In the genomic region with DNA sequence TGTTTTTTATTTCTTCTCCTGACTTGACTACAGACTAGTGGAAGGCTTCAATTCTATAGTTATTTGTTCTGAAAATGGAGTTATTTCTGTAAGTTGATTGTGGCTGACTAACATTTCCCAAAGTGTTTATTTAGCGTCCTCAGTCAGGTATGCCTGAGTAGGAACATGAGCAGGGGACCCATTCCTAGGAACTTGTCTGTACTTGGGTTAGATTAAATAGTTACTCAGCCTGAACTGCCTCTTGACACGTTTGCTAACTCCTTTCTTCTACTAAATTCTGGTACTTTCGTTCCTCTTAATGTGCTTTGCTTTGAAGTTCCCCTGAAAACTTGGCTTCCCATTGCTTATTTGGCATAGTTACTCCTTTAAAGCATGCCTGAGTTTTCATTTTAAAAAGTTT, we compare ENCODE assay signal across 32 mouse cellular contexts. TPM values are rescaled to one million over a fixed set of nuclear protein-coding genes. Genes with fewer than 3 reads are reported as not detected.
DNase-seq lines count a peak whose midpoint lies in the region; ATAC-seq and TF ChIP-seq lines count a peak whose summit lies in the region.
"Had no signal": no experiment of that assay in that cellular context is flagged by ENCODE, and none has a peak within 500 bp of the region (broad histone marks: within the 10 kb centered on the region; RNA-seq: fewer than 3 reads in every experiment).

No protein-coding gene starts in this region.

- H3K27ac ChIP-seq in kidney, postnatal 0 days, result 0 out of 2 replicates have a peak overlapping the region, but pooled peaks have one; percentile 42
- H3K27ac ChIP-seq in lung, embryonic 16.5 days (ENCODE audit: low read length), result peak overlapping the region; percentile 23; the same call in 1 of the 2 replicates
- H3K27ac ChIP-seq: forebrain, embryonic 13.5 days; heart, embryonic 10.5 days; heart, embryonic 15.5 days; hindbrain, embryonic 12.5 days; hindbrain, postnatal 0 days; intestine, embryonic 15.5 days; liver, embryonic 15.5 days had no signal

- H3K9me3 ChIP-seq in kidney, postnatal 0 days (replicated peaks; ENCODE audit: low read length), result no peaks in the 10 kb centered on the region
- H3K9me3 ChIP-seq in lung, embryonic 16.5 days (ENCODE audit: control insufficient read depth, low read length), result no peaks in the 10 kb centered on the region
- H3K9me3 ChIP-seq: embryonic facial prominence, embryonic 15.5 days; forebrain, embryonic 13.5 days; heart, embryonic 10.5 days; heart, embryonic 15.5 days; hindbrain, embryonic 12.5 days; intestine, embryonic 15.5 days; liver, embryonic 15.5 days had no signal

- no peak for TF ChIP-seq CTCF in kidney, postnatal 0 days (IDR thresholded peaks at IDR 0.05; ENCODE audit: low read depth)

- no peak overlapping the region for H3K9ac ChIP-seq in kidney, postnatal 0 days (ENCODE audit: low read depth, low read length)
- no peak overlapping the region for H3K9ac ChIP-seq in lung, embryonic 16.5 days (ENCODE audit: low read length)
- H3K9ac ChIP-seq: embryonic facial prominence, embryonic 15.5 days; forebrain, embryonic 13.5 days; heart, embryonic 15.5 days; hindbrain, embryonic 12.5 days; intestine, embryonic 15.5 days; liver, embryonic 15.5 days had no signal

- DNase-seq in kidney, postnatal 0 days (ENCODE audit: low spot score), result no peak
- no peak for DNase-seq in kidney, postnatal 14 days
- no peak for DNase-seq in lung, postnatal 4 days
- peak; percentile 35 for DNase-seq in lung, postnatal 36 days
- DNase-seq in gastrocnemius, adult 8-10 months (ENCODE audit: low spot score in 2 of 2), result no peak
- DNase-seq: adrenal gland, postnatal 25 days; B cell, adult 2 months; cerebellum, adult 18-20 months; cerebellum, postnatal 10 days; gastrocnemius, postnatal 25 days; heart, adult 11 months; kidney, postnatal 4 days; layer of hippocampus, adult 9-11 months; midbrain, embryonic 14.5 days; retina, postnatal 1 day; right cerebral cortex, postnatal 14 days had no signal

- no peak for ATAC-seq in kidney, postnatal 0 days (replicated peaks; ENCODE audit: low FRiP score, low read depth)
- peak; percentile 91 for ATAC-seq in lung, embryonic 16.5 days (ENCODE audit: low read depth)
- ATAC-seq: forebrain, embryonic 13.5 days; hindbrain, postnatal 0 days; intestine, embryonic 15.5 days had no signal

- peaks cover 27% of the 10 kb centered on the region for H3K36me3 ChIP-seq in kidney, postnatal 0 days (ENCODE audit: insufficient read depth, low read length)
- peaks cover 18% of the 10 kb centered on the region for H3K36me3 ChIP-seq in lung, embryonic 16.5 days (ENCODE audit: control insufficient read depth, insufficient read depth, low read length)

- peaks cover 6% of the 10 kb centered on the region; the same call in 1 of the 2 replicates for H3K4me1 ChIP-seq in kidney, postnatal 0 days (replicated peaks; ENCODE audit: insufficient read depth, low read length)
- peaks cover 16% of the 10 kb centered on the region for H3K4me1 ChIP-seq in lung, embryonic 16.5 days (replicated peaks; ENCODE audit: control insufficient read depth, insufficient read depth, low read length)
- H3K4me1 ChIP-seq: heart, embryonic 10.5 days; heart, embryonic 15.5 days; hindbrain, embryonic 12.5 days; intestine, embryonic 15.5 days; liver, embryonic 15.5 days had no signal

- no peaks in the 10 kb centered on the region for H3K27me3 ChIP-seq in kidney, postnatal 0 days (ENCODE audit: insufficient read depth, low read length)
- H3K27me3 ChIP-seq in lung, embryonic 16.5 days (ENCODE audit: control insufficient read depth, insufficient read depth, low read depth, low read length), result no peaks in the 10 kb centered on the region
- H3K27me3 ChIP-seq: embryonic facial prominence, embryonic 15.5 days; forebrain, embryonic 13.5 days; heart, embryonic 15.5 days; hindbrain, embryonic 12.5 days; intestine, embryonic 15.5 days; liver, embryonic 15.5 days had no signal

- H3K4me2 ChIP-seq in kidney, postnatal 0 days (ENCODE audit: low read length), result no peak overlapping the region
- H3K4me2 ChIP-seq in lung, embryonic 16.5 days (ENCODE audit: low read depth, low read length), result no peak overlapping the region
- H3K4me2 ChIP-seq: embryonic facial prominence, embryonic 15.5 days; forebrain, embryonic 13.5 days; heart, embryonic 15.5 days; hindbrain, embryonic 12.5 days; intestine, embryonic 15.5 days; liver, embryonic 15.5 days had no signal

- no peak overlapping the region for H3K4me3 ChIP-seq in kidney, postnatal 0 days (replicated peaks; ENCODE audit: low read depth, low read length)
- H3K4me3 ChIP-seq in lung, embryonic 16.5 days (ENCODE audit: low read length), result no peak overlapping the region
- H3K4me3 ChIP-seq: embryonic facial prominence, embryonic 15.5 days; forebrain, embryonic 13.5 days; heart, embryonic 10.5 days; heart, embryonic 15.5 days; hindbrain, embryonic 12.5 days; intestine, embryonic 15.5 days; liver, embryonic 15.5 days had no signal

- WGBS in kidney, postnatal 0 days, result 36% methylated on average over 3 of the region's 3 CpGs
- WGBS in lung, embryonic 16.5 days, result 42% methylated on average over 3 of the region's 3 CpGs

RNA-seq across cellular contexts. Expression of gene Itprid2, which starts 30.3 kb away (rescaled TPM):
- polyA plus RNA-seq in kidney, postnatal 0 days (2015; fragmentation: Nextera tagmentation; extraction: Ambion mirVana), result 22.7 and 24.4 TPM in 2 replicates
- 8.7 and 8.9 TPM in 2 replicates for polyA plus RNA-seq in lung, embryonic 16.5 days (2015; fragmentation: Nextera tagmentation; extraction: Ambion mirVana)
- 10 to 100 TPM; 15.2 to 19.2 (median 17.2) TPM for total RNA-seq in gastrocnemius, adult 8-10 months (2022)

RNA-seq across cellular contexts. Expression of gene Ppp1r1c, which starts 42.1 kb away (rescaled TPM):
- polyA plus RNA-seq in kidney, postnatal 0 days (2015; fragmentation: Nextera tagmentation; extraction: Ambion mirVana), result 0.14 and 0.16 TPM in 2 replicates
- 0.25 TPM in 1 of 2 replicates, not detected in the other for polyA plus RNA-seq in lung, embryonic 16.5 days (2015; fragmentation: Nextera tagmentation; extraction: Ambion mirVana)
- under 1 TPM in 2 of 4 experiments, not detected in 2; 0.20 to 0.34 TPM for total RNA-seq in gastrocnemius, adult 8-10 months (2022)
- total RNA-seq: adrenal gland, adult 18-20 months; adrenal gland, postnatal 25 days; common myeloid progenitor, adult 5-6 weeks; liver, adult 2 months; monocyte, adult 5-6 weeks had no signal
- polyA plus RNA-seq: heart, embryonic 10.5 days; intestine, embryonic 15.5 days; limb, embryonic 11.5 days; liver, adult 2 months; liver, embryonic 15.5 days; small intestine, adult 2 months; thymus, postnatal 0 days had no signal
